24 mouse cellular contexts compared by ENCODE assay signal in genomic region chr15:97949706-97950105, GRCm38 (mm10). TPM values are rescaled to one million over a fixed set of nuclear protein-coding genes. Genes with fewer than 3 reads are reported as not detected.
DNase-seq lines count a peak whose midpoint lies in the region; ATAC-seq lines count a peak whose summit lies in the region.
"Had no signal": no experiment of that assay in that cellular context is flagged by ENCODE, and none has a peak within 500 bp of the region (broad histone marks: within the 10 kb centered on the region; RNA-seq: fewer than 3 reads in every experiment).

No protein-coding gene starts in this region.

- H3K4me3 ChIP-seq in neural tube, embryonic 13.5 days = no peak overlapping the region
- H3K4me3 ChIP-seq in embryonic facial prominence, embryonic 10.5 days = no peak overlapping the region
- H3K4me3 ChIP-seq: heart, embryonic 13.5 days; layer of hippocampus, adult 2 months; liver, embryonic 13.5 days had no signal

- no peaks in the 10 kb centered on the region for H3K36me3 ChIP-seq in neural tube, embryonic 13.5 days
- no peaks in the 10 kb centered on the region for H3K36me3 ChIP-seq in embryonic facial prominence, embryonic 10.5 days (replicated peaks)
- H3K36me3 ChIP-seq: heart, embryonic 13.5 days; liver, embryonic 13.5 days had no signal

- no peaks in the 10 kb centered on the region for H3K27me3 ChIP-seq in neural tube, embryonic 13.5 days
- H3K27me3 ChIP-seq in embryonic facial prominence, embryonic 10.5 days (replicated peaks; ENCODE audit: low read depth, poor library complexity, severe bottlenecking) = peaks cover 36% of the 10 kb centered on the region
- H3K27me3 ChIP-seq: Patski had no signal

- H3K4me1 ChIP-seq in neural tube, embryonic 13.5 days (replicated peaks) = peaks cover 9% of the 10 kb centered on the region; the same call in 1 of the 2 replicates
- peaks cover 40% of the 10 kb centered on the region for H3K4me1 ChIP-seq in embryonic facial prominence, embryonic 10.5 days
- H3K4me1 ChIP-seq: liver, embryonic 13.5 days had no signal

- no peak for DNase-seq in neural tube, embryonic 10.5 days (ENCODE audit: extremely low spot score, low spot score)
- no peak for DNase-seq in embryonic facial prominence, embryonic 10.5 days (ENCODE audit: low spot score)
- no peak for DNase-seq in adrenal gland, adult 18-20 months (ENCODE audit: low spot score in 2 of 2)
- DNase-seq in ovary, postnatal 14 days (ENCODE audit: low spot score) = no peak
- DNase-seq in retina, postnatal 1 day = no peak
- DNase-seq: adrenal gland, postnatal 14 days; cerebellum, adult 11-12 months; cerebellum, postnatal 14 days; kidney, adult 11 months; kidney, postnatal 10 days; left cerebral cortex, postnatal 4 days; liver, embryonic 13.5 days; lung, embryonic 14.5 days; midbrain, embryonic 14.5 days had no signal

- no peak for ATAC-seq in neural tube, embryonic 13.5 days (ENCODE audit: low read depth)
- peak; percentile 70 to 79 for ATAC-seq in hematopoietic stem cell, adult 5-6 weeks (replicated peaks in 1 of 2; ENCODE audit: insufficient read depth in 1 of 2, low FRiP score in 2 of 2, low TSS enrichment in 1 of 2, low read depth in 1 of 2, poor library complexity in 2 of 2, severe bottlenecking in 2 of 2)
- ATAC-seq: activated CD4-positive, CD25-positive, alpha-beta regulatory T cell, adult 4 months; forebrain, embryonic 16.5 days; hindbrain, postnatal 0 days; Patski had no signal

- no peak overlapping the region for H3K27ac ChIP-seq in neural tube, embryonic 13.5 days (replicated peaks)
- H3K27ac ChIP-seq in embryonic facial prominence, embryonic 10.5 days (replicated peaks) = 0 out of 2 replicates have a peak overlapping the region, but pooled peaks have one; percentile 21
- H3K27ac ChIP-seq: heart, embryonic 13.5 days; hindbrain, postnatal 0 days; layer of hippocampus, adult 2 months; liver, embryonic 13.5 days; macrophage had no signal

- H3K9ac ChIP-seq in neural tube, embryonic 13.5 days = peak overlapping the region; percentile 12; the same call in 1 of the 2 replicates
- H3K9ac ChIP-seq: heart, embryonic 13.5 days; liver, embryonic 13.5 days; lung, embryonic 14.5 days had no signal

- no peak overlapping the region for H3K4me2 ChIP-seq in neural tube, embryonic 13.5 days
- H3K4me2 ChIP-seq: heart, embryonic 13.5 days; liver, embryonic 13.5 days; lung, embryonic 14.5 days had no signal

- H3K9me3 ChIP-seq in neural tube, embryonic 13.5 days = no peaks in the 10 kb centered on the region
- H3K9me3 ChIP-seq in embryonic facial prominence, embryonic 10.5 days = no peaks in the 10 kb centered on the region
- H3K9me3 ChIP-seq: heart, embryonic 13.5 days; liver, embryonic 13.5 days had no signal

- WGBS in neural tube, embryonic 13.5 days = 78% methylated on average over 3 of the region's 3 CpGs
- WGBS in embryonic facial prominence, embryonic 10.5 days = 63% methylated on average over 3 of the region's 3 CpGs

RNA-seq across cellular contexts. Expression of gene Tmem106c, which starts 14.3 kb away (rescaled TPM):
- 45.0 and 49.3 TPM in 2 replicates for polyA plus RNA-seq in neural tube, embryonic 13.5 days (2015; fragmentation: Nextera tagmentation; extraction: Ambion mirVana)
- 36.0 and 38.1 TPM in 2 replicates for polyA plus RNA-seq in embryonic facial prominence, embryonic 10.5 days (2016; fragmentation: Nextera tagmentation; extraction: Ambion mirVana)
- total RNA-seq in hematopoietic stem cell, adult 5-6 weeks (2017) = 36.1 and 45.1 TPM in 2 replicates
- total RNA-seq in adrenal gland, adult 18-20 months (2021) = 10 to 100 TPM; 58.7 to 65.1 TPM

RNA-seq across cellular contexts. Expression of gene Vdr, which starts 39.3 kb away (rescaled TPM):
- 0.07 TPM in 1 of 2 replicates, not detected in the other for polyA plus RNA-seq in neural tube, embryonic 13.5 days (2015; fragmentation: Nextera tagmentation; extraction: Ambion mirVana)
- 0.59 and 0.82 TPM in 2 replicates for polyA plus RNA-seq in embryonic facial prominence, embryonic 10.5 days (2016; fragmentation: Nextera tagmentation; extraction: Ambion mirVana)
- total RNA-seq in hematopoietic stem cell, adult 5-6 weeks (2017) = 2.3 and 2.9 TPM in 2 replicates
- 10 to 100 TPM in 1 of 2 experiments, 1 to 10 TPM in 1; 6.3 to 21.2 TPM for total RNA-seq in adrenal gland, adult 18-20 months (2021)
- polyA plus RNA-seq: forebrain, embryonic 16.5 days; midbrain, embryonic 14.5 days had no signal

RNA-seq across cellular contexts. Expression of gene Col2a1, which starts 54.8 kb away (rescaled TPM):
- polyA plus RNA-seq in neural tube, embryonic 13.5 days (2015; fragmentation: Nextera tagmentation; extraction: Ambion mirVana) = 67.1 and 89.2 TPM in 2 replicates
- polyA plus RNA-seq in embryonic facial prominence, embryonic 10.5 days (2016; fragmentation: Nextera tagmentation; extraction: Ambion mirVana) = 271 and 282 TPM in 2 replicates
- total RNA-seq in hematopoietic stem cell, adult 5-6 weeks (2017) = not detected in 2 replicates
- not detected for total RNA-seq in adrenal gland, adult 18-20 months (2021)
- total RNA-seq: adrenal gland, postnatal 14 days; neutrophil, adult 5-6 weeks had no signal
- polyA plus RNA-seq: macrophage had no signal
